Mouse (Mus musculus): ENCODE data around the gene Ppp4r3a. TPM values are rescaled to one million over a fixed set of nuclear protein-coding genes. Genes with fewer than 3 reads are reported as not detected.

Gene Ppp4r3a
- polyA plus RNA-seq, 1 experiment from 2014 or later: 27.5 TPM

- 47% methylated on average over 17 of the region's 17 CpGs for WGBS
- Histone ChIP-seq H3K9ac (ENCODE audit: low read length) (no peak overlapping the region), H3K27me3 (replicated peaks; ENCODE audit: control insufficient read depth, insufficient read depth, low read length) (no peaks in the 10 kb centered on the region), H3K4me3 (ENCODE audit: low read depth, low read length) (no peak overlapping the region), H3K27ac (ENCODE audit: low read depth, low read length) (no peak overlapping the region), H3K9me3 (replicated peaks; ENCODE audit: control insufficient read depth, low read length) (no peaks in the 10 kb centered on the region), H3K4me2 (ENCODE audit: low read length) (no peak overlapping the region), H3K4me1 (ENCODE audit: control insufficient read depth, insufficient read depth, low read length) (peaks cover 34% of the 10 kb centered on the region), H3K36me3 (ENCODE audit: control insufficient read depth, insufficient read depth, low read length) (no peaks in the 10 kb centered on the region)
- DNase-seq (ENCODE audit: low spot score): no peak
- ATAC-seq: no peak
These were observed 71.1 kb downstream of the Ppp4r3a start for GRCm38 (mm10) chr12:101012197-101013077.

- H3K4me1 ChIP-seq (ENCODE audit: control insufficient read depth, insufficient read depth, low read length): peaks cover 41% of the 10 kb centered on the region
- H3K27me3 ChIP-seq (replicated peaks; ENCODE audit: control insufficient read depth, insufficient read depth, low read length): no peaks in the 10 kb centered on the region
- no peak overlapping the region for H3K4me2 ChIP-seq (ENCODE audit: low read length)
- WGBS: 86% methylated on average over 7 of the region's 7 CpGs
- H3K4me3 ChIP-seq (ENCODE audit: low read depth, low read length): no peak overlapping the region
- ATAC-seq (no peak), DNase-seq (ENCODE audit: low spot score) (no peak)
- H3K27ac ChIP-seq (ENCODE audit: low read depth, low read length): no peak overlapping the region
- H3K9me3 ChIP-seq (replicated peaks; ENCODE audit: control insufficient read depth, low read length): no peaks in the 10 kb centered on the region
- no peak overlapping the region for H3K9ac ChIP-seq (ENCODE audit: low read length)
- H3K36me3 ChIP-seq (ENCODE audit: control insufficient read depth, insufficient read depth, low read length): no peaks in the 10 kb centered on the region
These were observed 72.5 kb downstream of the Ppp4r3a start for GRCm38 (mm10) chr12:101011017-101011416.

- H3K36me3 ChIP-seq (ENCODE audit: control insufficient read depth, insufficient read depth, low read length): no peaks in the 10 kb centered on the region
- peaks cover 42% of the 10 kb centered on the region for H3K4me1 ChIP-seq (ENCODE audit: control insufficient read depth, insufficient read depth, low read length)
- no peak overlapping the region for H3K9ac ChIP-seq (ENCODE audit: low read length)
- H3K9me3 ChIP-seq (replicated peaks; ENCODE audit: control insufficient read depth, low read length): no peaks in the 10 kb centered on the region
- H3K27me3 ChIP-seq (replicated peaks; ENCODE audit: control insufficient read depth, insufficient read depth, low read length): no peaks in the 10 kb centered on the region
- H3K4me2 ChIP-seq (ENCODE audit: low read length): no peak overlapping the region
- no peak overlapping the region for H3K27ac ChIP-seq (ENCODE audit: low read depth, low read length)
- no peak overlapping the region for H3K4me3 ChIP-seq (ENCODE audit: low read depth, low read length)
- no peak for ATAC-seq
- WGBS: 75% methylated on average over 10 of the region's 10 CpGs
- no peak for DNase-seq (ENCODE audit: low spot score)
These were observed 73.2 kb downstream of the Ppp4r3a start for GRCm38 (mm10) chr12:101010148-101010920.

- ATAC-seq: no peak
- Histone ChIP-seq H3K27me3 (replicated peaks; ENCODE audit: control insufficient read depth, insufficient read depth, low read length) (no peaks in the 10 kb centered on the region), H3K9me3 (replicated peaks; ENCODE audit: control insufficient read depth, low read length) (no peaks in the 10 kb centered on the region), H3K27ac (ENCODE audit: low read depth, low read length) (no peak overlapping the region), H3K36me3 (ENCODE audit: control insufficient read depth, insufficient read depth, low read length) (no peaks in the 10 kb centered on the region), H3K4me1 (ENCODE audit: control insufficient read depth, insufficient read depth, low read length) (peaks cover 50% of the 10 kb centered on the region), H3K4me3 (ENCODE audit: low read depth, low read length) (no peak overlapping the region), H3K9ac (ENCODE audit: low read length) (no peak overlapping the region), H3K4me2 (ENCODE audit: low read length) (no peak overlapping the region)
- DNase-seq (ENCODE audit: low spot score): no peak
- WGBS: 94% methylated on average over 4 of the region's 4 CpGs
These were observed 74.3 kb downstream of the Ppp4r3a start for GRCm38 (mm10) chr12:101009225-101009624.

- Histone ChIP-seq H3K36me3 (ENCODE audit: control insufficient read depth, insufficient read depth, low read length) (no peaks in the 10 kb centered on the region), H3K9me3 (replicated peaks; ENCODE audit: control insufficient read depth, low read length) (no peaks in the 10 kb centered on the region), H3K27ac (ENCODE audit: low read depth, low read length) (peak overlapping the region; percentile 58; the same call in 1 of the 2 replicates), H3K4me3 (ENCODE audit: low read depth, low read length) (no peak overlapping the region), H3K9ac (ENCODE audit: low read length) (no peak overlapping the region), H3K4me1 (ENCODE audit: control insufficient read depth, insufficient read depth, low read length) (peaks cover 54% of the 10 kb centered on the region), H3K27me3 (replicated peaks; ENCODE audit: control insufficient read depth, insufficient read depth, low read length) (no peaks in the 10 kb centered on the region), H3K4me2 (ENCODE audit: low read length) (no peak overlapping the region)
- DNase-seq (ENCODE audit: low spot score): no peak
- no peak for ATAC-seq
- 23% methylated on average over 4 of the region's 4 CpGs for WGBS
These were observed 74.9 kb downstream of the Ppp4r3a start for GRCm38 (mm10) chr12:101008648-101009047.

GRCm38 (mm10) chr12:101007968-101008481, 75.5 kb downstream of the Ppp4r3a start:
- no peaks in the 10 kb centered on the region for H3K9me3 ChIP-seq (replicated peaks; ENCODE audit: control insufficient read depth, low read length)
- H3K9ac ChIP-seq (ENCODE audit: low read length): peak overlapping the region; percentile 43; the same call in 1 of the 2 replicates
- H3K27ac ChIP-seq (ENCODE audit: low read depth, low read length): peak overlapping the region; percentile 58; the same call in 1 of the 2 replicates
- H3K4me3 ChIP-seq (ENCODE audit: low read depth, low read length): no peak overlapping the region
- H3K4me2 ChIP-seq (ENCODE audit: low read length): no peak overlapping the region
- H3K4me1 ChIP-seq (ENCODE audit: control insufficient read depth, insufficient read depth, low read length): peaks cover 51% of the 10 kb centered on the region
- no peak for DNase-seq (ENCODE audit: low spot score)
- H3K36me3 ChIP-seq (ENCODE audit: control insufficient read depth, insufficient read depth, low read length): no peaks in the 10 kb centered on the region
- 22% methylated on average over 10 of the region's 10 CpGs for WGBS
- no peaks in the 10 kb centered on the region for H3K27me3 ChIP-seq (replicated peaks; ENCODE audit: control insufficient read depth, insufficient read depth, low read length)
- peak; percentile 36; the same call in 1 of the 2 replicates for ATAC-seq

GRCm38 (mm10) chr12:101007427-101007826, 76.1 kb downstream of the Ppp4r3a start:
- Histone ChIP-seq H3K4me2 (ENCODE audit: low read length) (no peak overlapping the region), H3K4me1 (ENCODE audit: control insufficient read depth, insufficient read depth, low read length) (peaks cover 45% of the 10 kb centered on the region), H3K4me3 (ENCODE audit: low read depth, low read length) (no peak overlapping the region), H3K27me3 (replicated peaks; ENCODE audit: control insufficient read depth, insufficient read depth, low read length) (no peaks in the 10 kb centered on the region), H3K27ac (ENCODE audit: low read depth, low read length) (0 out of 2 replicates have a peak overlapping the region, but pooled peaks have one; percentile 58), H3K36me3 (ENCODE audit: control insufficient read depth, insufficient read depth, low read length) (no peaks in the 10 kb centered on the region), H3K9ac (ENCODE audit: low read length) (no peak overlapping the region), H3K9me3 (replicated peaks; ENCODE audit: control insufficient read depth, low read length) (no peaks in the 10 kb centered on the region)
- ATAC-seq (no peak), DNase-seq (ENCODE audit: low spot score) (no peak)
- WGBS: 88% methylated on average over 9 of the region's 9 CpGs

- WGBS: 79% methylated on average over 12 of the region's 12 CpGs
- Histone ChIP-seq H3K4me2 (ENCODE audit: low read length) (no peak overlapping the region), H3K4me3 (ENCODE audit: low read depth, low read length) (no peak overlapping the region), H3K27ac (ENCODE audit: low read depth, low read length) (peak overlapping the region; percentile 75), H3K36me3 (ENCODE audit: control insufficient read depth, insufficient read depth, low read length) (no peaks in the 10 kb centered on the region), H3K9me3 (replicated peaks; ENCODE audit: control insufficient read depth, low read length) (no peaks in the 10 kb centered on the region), H3K27me3 (replicated peaks; ENCODE audit: control insufficient read depth, insufficient read depth, low read length) (no peaks in the 10 kb centered on the region), H3K9ac (ENCODE audit: low read length) (no peak overlapping the region), H3K4me1 (ENCODE audit: control insufficient read depth, insufficient read depth, low read length) (peaks cover 41% of the 10 kb centered on the region)
- DNase-seq (ENCODE audit: low spot score): no peak
- no peak for ATAC-seq
These were observed 77.7 kb downstream of the Ppp4r3a start for GRCm38 (mm10) chr12:101005665-101006420.
